Mouse (Mus musculus) bone marrow, adult 2 months (tissue): Measurements from ENCODE around the gene Ccl9. TPM values are rescaled to one million over a fixed set of nuclear protein-coding genes. Genes with fewer than 3 reads are reported as not detected.

Source experiments
- H3K27ac ChIP-seq: fragments of 200-500 bp; 2 replicates; pipeline ENCODE4 v1.5.1; 2012; ENCODE audit warnings: low read depth, mild to moderate bottlenecking, control low read depth, inconsistent platforms, low read length; ENCODE audit not compliant: control insufficient read depth, poor library complexity, insufficient read depth
- H3K4me1 ChIP-seq: fragments of 200-500 bp; 2 replicates; pipeline ENCODE4 v1.6.1; 2011; ENCODE audit warnings: low read length; ENCODE audit not compliant: control insufficient read depth, insufficient read depth
- H3K4me3 ChIP-seq: fragments of 200-500 bp; replicated peaks from 2 replicates; pipeline ENCODE3; 2011; ENCODE audit warnings: mild to moderate bottlenecking, low read depth, low read length, control low read depth; ENCODE audit not compliant: control insufficient read depth
- CTCF ChIP-seq: fragments of 200-500 bp; IDR thresholded peaks from 2 replicates; pipeline ENCODE4 v1.5.1; 2011; ENCODE audit warnings: low read length, control low read depth; ENCODE audit not compliant: control insufficient read depth, insufficient read depth
- POLR2A ChIP-seq: fragments of 200-500 bp; IDR thresholded peaks from 2 replicates; pipeline ENCODE4 v1.6.1; 2011; ENCODE audit warnings: low read depth, mild to moderate bottlenecking, control low read depth, low read length, borderline replicate concordance; ENCODE audit not compliant: control insufficient read depth
- WGBS: fragments of 180-500 bp; shearing (Covaris S2); methylation state at CpG from one replicate; pipeline ENCODE4 v1.1.7; 2018; 5-methylcytosine and 5-hydroxymethylcytosine counted together
- polyA plus RNA-seq: library from polyadenylated mRNA; stranded (reverse); fragments of >200 nt; gene quantifications from 2 replicates; pipeline ENCODE4 v1.2.4, GENCODE M21; 2011; ENCODE audit warnings: low replicate concordance; ENCODE audit not compliant: missing spikeins, insufficient read depth, insufficient read length

Gene Ccl9
- polyA plus RNA-seq, 1 experiment = 17.0 TPM

DNA sequence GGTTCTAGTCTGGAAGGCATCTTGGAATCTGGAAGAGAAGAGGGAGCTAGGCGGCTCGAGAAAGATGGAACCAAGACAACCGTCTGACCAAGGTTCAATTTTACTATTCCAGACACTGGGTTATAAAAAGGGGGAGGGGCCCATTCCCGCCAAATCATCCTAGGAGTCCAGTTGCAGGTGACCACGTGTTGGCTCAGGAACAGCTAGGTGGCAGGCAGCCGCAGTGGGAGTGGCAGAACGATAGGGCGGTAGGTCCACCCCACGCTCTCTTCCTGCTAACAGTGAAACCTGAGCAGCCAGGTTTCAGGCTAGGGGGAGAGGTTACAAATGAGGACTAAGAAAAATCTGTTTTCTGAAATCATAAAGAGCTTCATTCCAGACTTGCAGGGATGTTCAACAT, 5.6 kb downstream of the Ccl9 start:
- WGBS = 48% methylated on average over 9 of the region's 9 CpGs
- H3K4me3 ChIP-seq = no peak overlapping the region
- peaks cover 18% of the 10 kb centered on the region for H3K4me1 ChIP-seq
- peak overlapping the region; percentile 59 for H3K27ac ChIP-seq
- TF ChIP-seq POLR2A (no peak), CTCF (no peak)

DNA sequence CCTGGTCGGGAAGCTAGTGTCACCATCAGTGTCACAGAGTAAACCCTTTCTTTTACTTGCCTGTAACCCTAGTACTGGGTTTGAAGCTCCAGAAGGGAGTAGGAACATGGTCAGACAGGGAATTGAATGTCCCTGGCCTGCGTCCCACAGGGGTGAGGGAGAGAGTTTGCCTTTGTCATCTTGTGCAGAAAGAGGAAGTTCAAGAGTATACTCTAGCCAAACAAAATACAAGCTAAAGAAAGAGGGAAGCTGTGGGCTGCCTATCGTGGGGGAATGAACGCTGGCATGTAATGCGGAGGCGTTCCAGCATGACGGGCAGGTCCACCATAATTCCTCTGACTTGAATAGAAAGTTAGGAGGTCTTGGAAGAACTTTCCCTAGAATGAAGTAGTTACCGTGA, 6.2 kb downstream of the Ccl9 start:
- peak overlapping the region; percentile 80 for H3K27ac ChIP-seq

DNA sequence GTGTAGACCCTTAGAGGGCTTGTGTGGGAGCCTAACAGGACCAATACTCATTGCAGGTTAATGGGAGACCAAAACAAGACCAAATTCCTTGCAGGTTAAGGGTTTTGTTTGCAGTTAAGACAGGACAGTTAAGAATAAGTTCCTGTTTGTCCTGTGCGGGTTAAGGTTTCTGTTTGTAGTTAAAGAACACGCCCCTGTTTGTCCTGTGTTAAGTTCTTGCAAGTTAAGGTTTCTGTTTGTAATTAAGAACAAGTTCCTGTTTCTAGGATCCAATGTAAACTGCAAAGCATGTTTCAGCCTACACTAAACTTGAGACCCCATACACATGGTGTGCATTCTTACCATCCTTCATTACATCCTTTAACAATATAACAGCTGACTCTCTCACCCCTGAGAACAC, 8.2 kb downstream of the Ccl9 start:
- H3K4me3 ChIP-seq = no peak overlapping the region
- TF ChIP-seq POLR2A (no peak), CTCF (no peak)
- peaks cover 16% of the 10 kb centered on the region for H3K4me1 ChIP-seq
- WGBS = 11% methylated on average over 2 of the region's 2 CpGs
- H3K27ac ChIP-seq = peak overlapping the region; percentile 46

More for the DNA sequence above, 6.2 kb downstream of the Ccl9 start:
- 4% methylated on average over 8 of the region's 8 CpGs for WGBS
- Histone ChIP-seq H3K4me1 (peaks cover 18% of the 10 kb centered on the region), H3K4me3 (no peak overlapping the region)
- TF ChIP-seq POLR2A (no peak), CTCF (no peak)

DNA sequence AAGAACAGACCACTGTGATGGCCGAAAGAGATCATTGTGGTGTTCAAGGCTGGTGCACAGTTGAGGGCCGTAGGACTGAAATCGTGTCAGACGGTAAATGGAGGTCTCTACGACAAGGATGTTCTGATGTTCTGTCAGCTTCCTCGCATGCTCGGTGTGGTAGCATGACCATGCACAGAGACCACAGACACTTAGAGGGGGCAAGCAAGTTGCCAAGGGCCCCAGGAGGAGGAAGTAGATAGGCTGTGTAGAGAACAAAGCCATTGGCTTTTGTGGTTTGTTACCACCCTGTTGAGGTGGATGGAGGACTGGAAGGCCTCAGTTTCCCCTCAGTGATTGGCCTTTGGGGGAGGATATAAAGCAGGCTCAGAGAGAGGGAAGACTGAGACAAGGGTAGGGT, 9.2 kb downstream of the Ccl9 start:
- H3K27ac ChIP-seq = peak overlapping the region; percentile 46; the same call in 1 of the 2 replicates
- no peak overlapping the region for H3K4me3 ChIP-seq
- WGBS = 16% methylated on average over 7 of the region's 7 CpGs
- TF ChIP-seq POLR2A (no peak), CTCF (no peak)
- H3K4me1 ChIP-seq = peaks cover 16% of the 10 kb centered on the region

DNA sequence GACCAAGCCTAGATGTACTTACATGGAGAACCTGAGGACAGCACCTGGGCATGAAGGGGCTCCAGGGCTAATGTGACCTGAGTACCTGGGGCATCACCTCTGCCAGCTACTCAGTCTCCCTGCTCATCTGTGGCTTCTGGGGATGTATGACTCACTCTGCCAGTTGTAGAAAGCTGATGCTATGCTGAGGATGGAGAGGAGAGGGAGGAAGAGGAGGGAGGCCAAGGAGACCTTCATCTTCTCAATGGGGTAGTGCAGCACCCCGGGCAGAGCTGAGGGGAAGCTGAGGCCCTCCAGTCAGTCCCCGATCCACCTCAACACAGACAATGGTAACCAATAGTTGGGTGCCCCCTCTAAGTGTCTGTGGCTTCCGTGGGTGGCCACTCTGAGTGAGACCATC, 9.7 kb downstream of the Ccl9 start:
- H3K27ac ChIP-seq = no peak overlapping the region
- H3K4me1 ChIP-seq = peaks cover 16% of the 10 kb centered on the region
- no peak for TF ChIP-seq CTCF
- TF ChIP-seq POLR2A = no peak
- no peak overlapping the region for H3K4me3 ChIP-seq
- WGBS = 25% methylated on average over 3 of the region's 3 CpGs

DNA sequence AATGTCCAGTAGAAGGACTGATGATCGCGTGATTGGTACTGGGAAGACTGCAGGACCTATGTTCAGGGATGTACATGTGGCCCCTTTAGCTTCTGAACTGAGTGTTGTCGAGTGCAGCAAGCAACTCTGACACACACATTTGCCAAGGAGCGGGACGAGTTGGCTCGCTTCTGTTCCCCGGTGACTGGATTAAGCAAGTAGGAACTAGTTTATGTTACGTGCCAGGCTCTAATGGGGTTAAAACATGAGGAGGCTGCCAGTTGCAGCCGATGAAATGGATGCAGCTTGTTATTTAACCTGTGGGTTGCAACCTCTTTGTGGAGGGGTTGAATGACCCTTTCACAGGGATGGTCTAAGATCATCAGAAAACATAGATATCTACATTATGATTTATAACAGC, 10.4 kb downstream of the Ccl9 start:
- no peak overlapping the region for H3K27ac ChIP-seq
- no peak overlapping the region for H3K4me3 ChIP-seq
- H3K4me1 ChIP-seq = peaks cover 16% of the 10 kb centered on the region
- TF ChIP-seq POLR2A (no peak), CTCF (no peak)
- 75% methylated on average over 9 of the region's 9 CpGs for WGBS

DNA sequence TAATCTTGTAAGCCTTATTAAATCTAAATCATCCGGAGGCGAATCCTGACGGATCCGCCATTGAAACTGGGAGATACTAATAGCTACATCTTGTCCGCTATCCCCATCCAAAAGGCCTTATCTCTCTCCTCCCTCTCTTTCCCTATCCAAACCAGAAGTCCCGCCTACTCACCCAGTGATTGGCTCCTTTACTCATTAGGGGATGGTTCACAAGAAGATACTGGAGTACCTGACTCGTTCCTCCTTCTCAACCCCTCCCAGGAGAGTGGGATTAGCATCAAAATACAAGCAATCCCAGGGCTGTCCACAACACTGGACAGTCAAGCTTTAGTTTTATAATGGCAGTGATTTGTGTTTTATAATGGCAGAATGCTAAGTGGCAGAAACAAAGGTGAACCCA, 11.1 kb downstream of the Ccl9 start:
- 82% methylated on average over 7 of the region's 7 CpGs for WGBS
- peaks cover 15% of the 10 kb centered on the region for H3K4me1 ChIP-seq

DNA sequence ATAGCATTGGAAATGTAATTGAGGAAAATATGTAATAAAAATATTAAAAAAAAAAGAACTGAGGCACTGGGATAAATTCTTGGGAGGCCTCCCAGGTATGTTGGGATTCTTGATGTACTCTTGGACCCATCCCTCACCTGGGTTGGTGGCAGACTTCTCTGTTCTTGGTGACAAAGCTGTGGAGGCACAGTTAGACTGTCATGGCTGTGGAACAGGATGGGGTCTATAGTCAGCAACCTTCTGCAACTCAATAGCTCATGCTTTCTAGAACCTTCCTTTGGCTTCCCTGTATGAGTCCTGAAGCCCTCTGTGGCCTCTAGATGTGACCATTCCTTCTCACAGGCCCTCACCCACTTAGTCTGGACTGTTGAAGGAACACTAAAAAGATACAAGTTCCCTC, 11.8 kb downstream of the Ccl9 start:
- Histone ChIP-seq H3K27ac (no peak overlapping the region), H3K4me3 (no peak overlapping the region), H3K4me1 (peaks cover 13% of the 10 kb centered on the region)
- no peak for TF ChIP-seq CTCF
- no peak for TF ChIP-seq POLR2A

More for the DNA sequence above, 11.1 kb downstream of the Ccl9 start:
- no peak for TF ChIP-seq POLR2A
- TF ChIP-seq CTCF = no peak
- Histone ChIP-seq H3K27ac (no peak overlapping the region), H3K4me3 (no peak overlapping the region)

DNA sequence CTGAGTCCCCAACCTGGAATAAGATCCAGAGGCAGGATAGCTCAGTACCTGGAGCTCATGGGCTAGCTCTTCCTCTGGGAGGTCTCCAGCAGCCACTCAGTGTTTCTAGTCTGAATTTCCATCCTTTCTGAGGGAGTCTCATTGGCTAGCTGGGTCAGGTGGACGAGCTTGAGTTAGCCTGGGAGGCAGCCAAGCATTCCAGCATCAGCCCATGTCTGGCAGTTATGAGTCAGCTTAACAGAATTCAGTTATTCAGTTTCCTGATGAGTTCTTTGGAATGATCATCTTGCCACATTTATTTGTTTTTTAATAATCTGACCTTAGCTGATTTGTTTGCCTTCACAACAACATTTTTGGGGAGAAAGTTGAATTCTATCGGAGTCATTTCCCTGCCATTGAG, 14.7 kb downstream of the Ccl9 start:
- peaks cover 1% of the 10 kb centered on the region; the same call in 1 of the 2 replicates for H3K4me1 ChIP-seq
- no peak overlapping the region for H3K27ac ChIP-seq
- no peak overlapping the region for H3K4me3 ChIP-seq
- 61% methylated on average over 2 of the region's 2 CpGs for WGBS
- TF ChIP-seq CTCF (no peak), POLR2A (no peak)

DNA sequence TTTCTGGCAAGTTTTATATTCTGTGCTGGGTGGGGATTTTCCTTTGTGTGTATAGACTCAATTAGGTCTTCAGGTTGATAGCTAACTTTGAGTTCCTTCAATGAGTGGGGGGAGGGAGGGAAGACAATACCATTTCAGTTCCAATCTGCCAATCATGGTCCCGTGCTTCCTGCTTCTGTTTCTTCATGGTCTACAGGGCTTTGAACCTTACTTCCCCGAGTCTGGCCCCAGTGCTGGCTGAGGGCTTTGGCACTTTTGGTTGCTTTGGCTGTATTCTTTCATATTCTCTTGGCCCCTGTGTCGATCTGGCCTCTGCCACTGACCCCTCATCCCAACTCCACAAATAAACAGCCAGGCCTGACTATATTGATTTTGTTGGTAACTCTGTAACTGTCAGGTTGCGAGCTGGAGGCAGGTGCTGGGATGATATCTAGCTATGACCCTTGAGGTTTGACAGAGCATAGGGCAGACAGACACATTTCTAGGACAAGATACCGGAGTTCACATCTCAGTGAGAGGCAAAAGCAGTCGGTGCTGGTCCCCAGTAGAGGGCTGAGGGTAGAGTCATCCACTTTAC, 16.0 kb downstream of the Ccl9 start:
- Histone ChIP-seq H3K4me3 (no peak overlapping the region), H3K27ac (no peak overlapping the region)
- WGBS = 49% methylated on average over 6 of the region's 6 CpGs

More for the DNA sequence above, 16.0 kb downstream of the Ccl9 start:
- peaks cover 1% of the 10 kb centered on the region; the same call in 1 of the 2 replicates for H3K4me1 ChIP-seq
- TF ChIP-seq CTCF (no peak), POLR2A (no peak)
